Mouse (Mus musculus) lung, postnatal 25 days (tissue): ENCODE data around the gene Gm20388.
"Not testable (repeated sequence)": the region's sequence is repeated elsewhere in the genome, so short reads cannot be mapped to it uniquely, and the experiment has no call there.

Experiments used
- DNase-seq: peaks from one replicate; pipeline ENCODE4 v3.0.0; 2022; ENCODE audit warnings: low spot score

The Gm20388 gene

DNA sequence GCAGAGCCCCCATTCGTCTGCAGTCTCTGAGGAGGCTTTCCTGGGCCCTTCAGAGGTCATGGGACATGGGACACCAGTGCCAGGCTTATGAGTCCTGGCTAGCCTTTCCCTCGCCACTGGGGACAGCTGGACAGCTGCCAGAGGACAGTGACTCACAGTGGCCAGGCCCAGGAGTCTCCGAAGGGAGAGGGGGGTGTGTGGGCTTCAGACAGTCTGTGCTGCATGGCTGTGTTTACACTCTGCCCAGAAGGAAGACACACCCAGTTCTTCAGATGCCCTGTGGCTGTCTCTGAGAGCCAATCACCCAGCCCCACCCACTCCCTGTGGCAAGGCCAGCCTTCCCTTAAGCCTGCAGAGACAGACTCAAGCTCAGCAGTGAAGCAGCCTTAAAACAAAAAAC lies 1662.6 kb downstream of the Gm20388 start:
- peak; percentile 84 for DNase-seq

- no peak for DNase-seq
These were observed 1665.0 kb downstream of the Gm20388 start for GRCm38 (mm10) chr8:121575661-121576060.

DNA sequence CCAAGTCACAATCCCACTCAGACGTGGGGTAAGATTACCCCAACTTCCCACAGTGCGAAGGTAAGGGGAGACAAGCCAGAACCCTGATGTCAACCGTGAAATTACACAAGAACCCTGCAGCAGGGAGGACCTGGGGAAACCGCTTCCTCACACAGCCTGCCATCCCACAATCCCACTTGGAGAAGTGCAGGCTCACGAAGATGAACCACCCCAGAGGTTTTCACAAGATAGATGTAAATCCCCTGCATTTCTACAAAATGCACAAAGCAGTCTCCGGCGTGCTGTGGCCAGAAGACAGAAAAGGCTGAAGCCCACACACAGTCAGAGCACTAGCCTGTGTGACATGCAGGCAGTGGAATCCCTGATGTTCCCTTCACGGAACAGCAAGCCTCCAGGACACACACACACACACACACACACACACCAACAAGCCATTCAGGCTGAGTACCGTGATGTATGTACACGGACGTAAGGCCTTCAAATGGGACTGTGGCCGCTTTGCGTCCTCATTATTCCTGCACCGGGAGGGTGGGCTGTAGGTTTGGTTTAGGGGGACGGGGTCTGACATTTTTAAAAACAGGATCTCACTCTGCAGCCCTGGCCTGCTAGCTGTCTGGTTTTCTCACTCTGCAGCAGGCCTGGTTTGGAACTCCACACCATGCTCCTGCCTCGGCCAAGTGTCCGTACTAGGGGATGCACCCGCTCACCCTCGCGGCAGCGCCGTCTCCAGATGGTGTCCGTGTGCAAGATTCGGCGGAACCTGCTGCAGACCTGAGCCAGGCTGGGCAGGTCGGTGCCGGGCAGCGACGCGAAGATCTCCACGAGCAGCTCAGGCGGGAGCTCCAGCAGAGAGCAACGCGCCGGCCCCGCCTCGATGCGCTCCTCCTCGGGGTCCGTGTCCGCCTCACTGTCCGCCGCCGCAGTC lies 1667.4 kb downstream of the Gm20388 start:
- no peak for DNase-seq

GRCm38 (mm10) chr8:121578676-121579451 lies 1668.2 kb downstream of the Gm20388 start, which contains the start of gene Fbxo31:
Fbxo31 (minus strand) TSS chr8:121578806.
- peak; percentile 93 for DNase-seq

DNA sequence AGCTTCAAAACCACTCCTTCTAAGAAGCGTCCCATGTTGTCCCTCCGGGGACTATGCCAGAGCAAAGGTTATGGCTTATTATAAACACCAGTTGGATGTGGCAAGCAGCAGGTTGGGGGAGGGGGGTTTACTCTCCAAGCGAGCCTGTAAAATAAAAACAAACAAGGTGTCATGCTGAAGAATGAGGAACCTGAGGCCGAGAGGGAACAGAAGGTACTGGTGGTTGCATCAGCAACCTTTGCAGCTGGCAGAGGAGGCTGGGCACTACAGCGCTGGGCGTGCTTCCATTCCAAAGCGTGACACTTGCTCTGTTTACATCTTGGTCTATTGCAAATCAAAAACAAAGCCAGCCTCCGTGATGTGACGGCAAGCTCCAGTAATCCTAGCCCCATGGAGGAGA lies 1669.8 kb downstream of the Gm20388 start:
- DNase-seq, result peak; percentile 81

DNA sequence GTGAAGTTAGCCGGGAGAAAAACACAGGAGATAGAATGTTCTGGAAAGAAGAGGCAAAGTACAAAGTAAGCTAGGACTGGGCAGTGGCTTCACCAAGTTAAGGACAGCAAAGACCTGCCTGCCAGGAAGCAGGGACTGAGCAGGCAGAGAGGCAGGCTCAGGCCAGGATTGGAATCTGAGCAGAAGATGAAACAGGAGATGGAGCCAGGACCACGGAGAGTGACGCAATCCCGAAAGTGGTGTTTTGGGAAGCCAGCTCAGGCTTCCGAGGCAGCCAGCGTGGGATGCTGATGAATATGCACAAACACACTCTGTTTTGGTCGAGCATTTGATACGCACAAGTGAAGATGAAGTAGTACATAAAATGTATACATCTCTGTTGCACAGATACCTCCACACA lies 1673.0 kb downstream of the Gm20388 start:
- DNase-seq, result no peak

- DNase-seq, result no peak
These were observed 1674.1 kb downstream of the Gm20388 start for GRCm38 (mm10) chr8:121584730-121585129.

DNA sequence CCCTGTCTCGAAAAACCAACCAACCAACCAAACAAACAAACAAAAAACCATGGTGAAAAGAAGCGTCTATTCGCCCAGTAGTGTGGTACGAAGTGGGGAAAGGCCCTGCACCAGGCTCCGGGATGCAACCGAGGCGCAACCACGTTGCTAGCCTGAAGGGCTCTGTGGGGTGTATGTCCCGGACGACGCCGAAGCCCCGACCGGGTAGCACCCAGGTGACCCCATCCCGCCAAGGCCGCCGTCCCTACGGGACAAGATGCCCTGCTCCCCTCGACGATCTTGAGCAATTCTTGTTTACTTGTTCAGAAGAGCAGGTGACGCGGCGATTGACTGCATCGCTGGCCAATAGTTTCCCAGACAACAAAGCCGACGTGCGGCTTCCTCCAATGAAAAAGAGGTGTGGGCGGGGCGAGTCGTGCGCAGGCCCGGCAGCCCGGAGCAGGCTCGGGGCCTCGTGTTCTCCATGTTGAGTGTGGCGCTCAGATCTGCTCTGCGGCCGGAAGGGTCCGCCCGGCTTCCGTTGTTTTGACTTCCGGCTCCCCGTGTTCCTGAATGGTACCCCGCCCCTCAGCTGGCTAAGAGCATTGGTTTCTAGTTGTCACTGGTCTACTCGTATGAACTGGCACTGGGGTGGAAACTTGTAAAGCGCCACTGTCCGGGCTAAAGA lies 1674.7 kb downstream of the Gm20388 start:
- peak; percentile 100 for DNase-seq

GRCm38 (mm10) chr8:121588750-121589149 lies 1678.1 kb downstream of the Gm20388 start:
- no peak for DNase-seq

GRCm38 (mm10) chr8:121589205-121589726 lies 1678.6 kb downstream of the Gm20388 start:
- DNase-seq, result no peak

- DNase-seq, result peak; percentile 94
These were observed 1679.8 kb downstream of the Gm20388 start, which contains the start of gene Map1lc3b for GRCm38 (mm10) chr8:121590203-121591177. Map1lc3b (plus strand) TSS chr8:121590361.

- DNase-seq, result peak; percentile 61
These were observed 1680.8 kb downstream of the Gm20388 start for GRCm38 (mm10) chr8:121591178-121592066.

DNA sequence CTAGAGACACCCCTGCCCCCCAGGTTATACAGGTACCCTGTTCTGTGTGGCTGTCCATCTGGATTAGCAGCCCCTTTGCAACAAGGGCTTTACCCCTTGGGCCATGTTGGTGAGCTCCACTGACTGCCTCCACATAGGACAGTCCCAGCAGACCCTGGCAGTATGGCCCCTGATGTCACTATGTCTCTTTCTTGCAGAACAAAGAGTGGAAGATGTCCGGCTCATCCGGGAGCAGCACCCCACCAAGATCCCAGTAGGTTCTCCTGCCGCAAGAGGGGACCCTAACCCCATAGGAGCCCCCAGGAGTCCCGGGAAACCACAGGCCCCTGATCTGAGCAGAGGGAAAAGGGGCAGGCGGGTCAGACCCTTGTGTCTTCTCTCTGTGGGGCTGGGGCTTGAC lies 1682.7 kb downstream of the Gm20388 start:
- DNase-seq, result no peak

DNA sequence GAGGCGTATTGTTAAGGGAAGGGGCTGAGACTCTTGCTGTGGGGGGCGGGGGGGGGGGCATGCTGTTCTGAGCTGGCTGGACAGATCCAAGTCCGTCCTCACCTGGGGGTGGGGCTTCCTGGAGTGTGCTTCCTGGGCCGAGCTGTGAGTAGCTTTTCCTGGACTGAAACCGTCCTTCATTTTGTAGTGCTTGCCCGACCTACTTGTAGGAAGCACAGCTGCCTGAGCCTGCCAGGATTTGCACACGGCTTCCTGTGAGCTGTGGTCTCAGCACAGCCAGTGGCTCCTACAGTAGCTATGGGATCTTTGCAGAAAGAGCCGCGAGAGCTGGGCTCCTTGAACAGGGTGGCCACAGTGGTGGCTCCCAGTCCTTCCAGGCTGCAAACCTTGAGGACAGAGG lies 1683.3 kb downstream of the Gm20388 start:
- DNase-seq, result peak; percentile 65

DNA sequence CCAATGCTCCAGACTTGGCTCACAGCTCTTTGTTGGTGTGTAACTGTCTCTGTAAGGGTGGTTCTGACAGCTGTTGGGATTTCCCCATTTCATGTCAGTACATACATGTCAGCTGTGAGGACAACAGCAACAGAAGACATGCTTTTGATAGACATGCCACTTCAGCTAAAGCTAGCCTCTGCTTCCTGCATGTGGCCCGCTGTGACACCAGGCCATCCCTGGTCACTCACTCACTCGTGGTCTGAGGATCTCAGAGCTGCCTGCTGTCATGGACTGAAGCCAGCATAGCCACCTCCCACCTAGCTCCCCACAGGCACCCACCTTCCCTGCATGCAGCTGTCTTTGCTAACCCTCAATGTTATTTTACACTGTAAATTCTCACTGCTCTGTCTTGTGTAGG lies 1686.9 kb downstream of the Gm20388 start:
- not testable (repeated sequence) for DNase-seq

DNA sequence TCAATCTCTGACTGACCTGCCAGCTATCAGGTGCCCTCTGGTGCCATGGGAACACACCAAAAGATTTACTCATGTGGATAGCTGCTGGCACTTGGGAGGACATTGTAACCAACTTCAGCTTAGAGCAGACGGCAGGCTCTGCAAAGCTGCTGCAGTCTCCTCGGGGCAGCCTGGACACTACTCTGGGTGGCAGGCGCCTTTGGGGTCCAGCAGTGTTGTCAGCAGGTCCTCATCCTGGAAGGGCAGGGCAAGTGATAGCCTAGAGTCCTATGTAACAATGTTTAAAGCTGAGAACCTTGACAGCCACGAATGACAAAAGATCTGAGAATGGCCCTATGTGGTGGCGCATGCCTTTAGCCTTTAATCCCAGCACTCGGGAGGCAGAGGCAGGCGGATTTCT lies 1687.5 kb downstream of the Gm20388 start:
- DNase-seq, result no peak

DNA sequence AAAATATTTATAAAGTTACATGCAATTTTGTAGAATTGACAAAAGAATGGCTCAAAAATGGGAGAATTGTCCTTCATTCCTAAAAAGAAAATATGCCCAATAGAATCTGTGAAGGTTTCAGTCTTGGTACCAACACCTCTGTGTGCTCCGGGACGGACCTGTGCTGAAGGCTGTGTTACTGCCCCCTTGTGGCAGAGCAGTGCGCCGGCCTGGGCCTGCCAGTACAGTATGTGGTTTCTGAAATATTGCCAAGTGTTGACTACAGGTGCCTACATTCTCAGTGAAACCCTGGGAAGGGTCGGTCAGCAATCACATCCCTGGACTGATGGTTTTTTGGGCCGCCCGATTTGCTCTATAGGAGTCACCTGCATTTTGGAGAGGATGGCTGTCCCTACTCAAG lies 1688.3 kb downstream of the Gm20388 start:
- peak; percentile 88 for DNase-seq

DNA sequence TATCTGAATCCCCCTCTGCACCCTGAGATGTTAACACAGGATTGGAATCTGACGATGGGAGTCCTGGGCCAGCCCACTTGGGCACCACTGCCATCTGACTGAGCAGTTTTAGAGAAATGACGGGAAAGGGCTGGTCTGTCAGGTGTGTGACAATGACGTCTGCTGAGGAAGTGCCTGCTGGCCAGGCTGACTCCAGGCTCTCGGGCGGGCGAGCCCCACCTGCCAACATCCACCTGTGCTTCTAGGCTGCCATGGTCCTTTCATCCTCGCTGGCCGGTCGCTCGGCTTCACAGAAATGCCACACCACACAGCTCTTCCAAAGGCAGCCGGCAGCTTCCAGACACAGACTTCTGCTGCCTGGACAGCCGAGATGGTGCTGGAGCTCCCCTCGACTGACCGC lies 1689.2 kb downstream of the Gm20388 start:
- DNase-seq, result no peak

GRCm38 (mm10) chr8:121602411-121602810 lies 1691.8 kb downstream of the Gm20388 start:
- DNase-seq, result no peak

DNA sequence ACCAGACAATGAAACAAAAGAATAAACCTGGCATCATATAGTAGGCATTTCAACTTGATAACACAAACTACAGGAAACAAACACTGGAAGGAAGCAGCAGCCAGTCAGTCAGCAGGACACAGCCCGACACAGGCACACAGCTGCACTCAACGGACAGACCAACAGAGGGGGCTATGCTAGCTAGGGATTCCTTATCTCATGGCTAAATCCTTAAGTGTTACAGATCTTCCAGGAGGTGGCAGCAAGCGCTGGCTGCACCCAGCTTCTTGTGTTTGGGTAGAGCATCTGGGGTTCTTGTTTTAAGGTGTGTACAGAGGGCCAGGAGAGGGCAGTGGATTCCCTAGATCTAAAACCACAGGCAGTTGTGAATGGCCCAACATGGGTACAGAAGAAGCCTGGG lies 1692.2 kb downstream of the Gm20388 start:
- peak; percentile 88 for DNase-seq
